8 mouse cellular contexts compared by ENCODE assay signal in genomic region chr3:152667356-152668211, GRCm38 (mm10). TPM values are rescaled to one million over a fixed set of nuclear protein-coding genes. Genes with fewer than 3 reads are reported as not detected.
DNase-seq lines count a peak whose midpoint lies in the region; ATAC-seq and TF ChIP-seq lines count a peak whose summit lies in the region.

No protein-coding gene starts in this region.

- no peak for DNase-seq in kidney, adult 8-10 months
- DNase-seq in cerebellum, adult 8-10 months, result peak; percentile 0
- DNase-seq in frontal cortex, postnatal 14 days (ENCODE audit: low spot score in 2 of 2), result peak; percentile 22 to 49
- DNase-seq in kidney, postnatal 14 days, result peak; percentile 55
- no peak for DNase-seq in liver, embryonic 14.5 days (ENCODE audit: low read depth in 3 of 3, low spot score in 3 of 3)
- peak; percentile 68 for DNase-seq in retina, postnatal 1 day
- no peak for DNase-seq in spleen, postnatal 4 days (ENCODE audit: low spot score in 2 of 2)

- H3K4me1 ChIP-seq in kidney, embryonic 14.5 days (ENCODE audit: control insufficient read depth, insufficient read depth, low read length), result peaks cover 10% of the 10 kb centered on the region
- no peaks in the 10 kb centered on the region for H3K4me1 ChIP-seq in liver, embryonic 14.5 days (replicated peaks; ENCODE audit: control insufficient read depth in 2 of 2, insufficient read depth in 2 of 2, low read length in 1 of 2)

- no peak overlapping the region for H3K27ac ChIP-seq in kidney, embryonic 14.5 days (ENCODE audit: low read depth, low read length)
- no peak overlapping the region for H3K27ac ChIP-seq in liver, embryonic 14.5 days

- no peak for TF ChIP-seq EP300 in liver, embryonic 14.5 days (IDR thresholded peaks at IDR 0.05; ENCODE audit: low read depth)

- no peak for TF ChIP-seq CTCF in liver, embryonic 14.5 days (IDR thresholded peaks at IDR 0.05; ENCODE audit: low read depth)

- H3K4me2 ChIP-seq in kidney, embryonic 14.5 days (replicated peaks; ENCODE audit: low read depth, low read length), result peak overlapping the region; percentile 98
- H3K4me2 ChIP-seq in liver, embryonic 14.5 days (ENCODE audit: low read depth), result peak overlapping the region; percentile 45

- peak overlapping the region; percentile 55 for H3K4me3 ChIP-seq in kidney, embryonic 14.5 days (ENCODE audit: low read length)
- H3K4me3 ChIP-seq in liver, embryonic 14.5 days (ENCODE audit: insufficient read depth in 1 of 2, low read depth in 2 of 2, low read length in 2 of 2), result peak overlapping the region; percentile 11 to 20

- H3K27me3 ChIP-seq in kidney, embryonic 14.5 days (ENCODE audit: control insufficient read depth, insufficient read depth, low read length), result peaks cover 31% of the 10 kb centered on the region
- peaks cover 30% of the 10 kb centered on the region for H3K27me3 ChIP-seq in liver, embryonic 14.5 days (ENCODE audit: control insufficient read depth, insufficient read depth, low read length)

- under 1% methylated on average over 50 of the region's 82 CpGs for WGBS in kidney, embryonic 14.5 days
- 1% methylated on average over 76 of the region's 82 CpGs for WGBS in liver, embryonic 14.5 days (ENCODE audit: insufficient replicate concordance)

- peak; percentile 68 for ATAC-seq in kidney, embryonic 14.5 days (ENCODE audit: low FRiP score, low TSS enrichment)
- no peak for ATAC-seq in liver, embryonic 14.5 days (ENCODE audit: insufficient read depth)

- H3K9me3 ChIP-seq in kidney, embryonic 14.5 days (ENCODE audit: control insufficient read depth, low read length), result no peaks in the 10 kb centered on the region
- H3K9me3 ChIP-seq in liver, embryonic 14.5 days (ENCODE audit: control insufficient read depth, low read length), result no peaks in the 10 kb centered on the region

- H3K9ac ChIP-seq in kidney, embryonic 14.5 days (ENCODE audit: low read depth, low read length), result peak overlapping the region; percentile 58
- no peak overlapping the region for H3K9ac ChIP-seq in liver, embryonic 14.5 days (replicated peaks)

- no peaks in the 10 kb centered on the region for H3K36me3 ChIP-seq in kidney, embryonic 14.5 days (ENCODE audit: control insufficient read depth, insufficient read depth, low read length)
- no peaks in the 10 kb centered on the region for H3K36me3 ChIP-seq in liver, embryonic 14.5 days (replicated peaks; ENCODE audit: control insufficient read depth, insufficient read depth, low read depth)

RNA-seq across cellular contexts. Expression of gene Ak5, which starts 0.6 kb away (rescaled TPM):
- polyA plus RNA-seq in kidney, embryonic 14.5 days (2014; fragmentation: Nextera tagmentation; extraction: Ambion mirVana), result 1.3 and 2.1 TPM in 2 replicates
- polyA plus RNA-seq in liver, embryonic 14.5 days (2012; rRNA removed), result 0.03 and 0.08 TPM in 2 replicates
- polyA plus RNA-seq in liver, embryonic 14.5 days (2014; fragmentation: Nextera tagmentation; extraction: Ambion mirVana), result 0.11 and 0.18 TPM in 2 replicates

RNA-seq across cellular contexts. Expression of gene Pigk, which starts 46.3 kb away (rescaled TPM):
- polyA plus RNA-seq in kidney, embryonic 14.5 days (2014; fragmentation: Nextera tagmentation; extraction: Ambion mirVana), result 43.6 and 48.9 TPM in 2 replicates
- 7.0 and 7.9 TPM in 2 replicates for polyA plus RNA-seq in liver, embryonic 14.5 days (2012; rRNA removed)
- 22.2 and 23.3 TPM in 2 replicates for polyA plus RNA-seq in liver, embryonic 14.5 days (2014; fragmentation: Nextera tagmentation; extraction: Ambion mirVana)

Comparison
In these comparisons a context has a peak if more than half of its experiments do, and no peak if none do; other contexts are left out.
1. DNase-seq: peak in cerebellum, adult 8-10 months (single experiment), frontal cortex, postnatal 14 days (2 of 2), kidney, postnatal 14 days (single experiment) and retina, postnatal 1 day (single experiment); none in kidney, adult 8-10 months (0 of 2), liver, embryonic 14.5 days (0 of 3) and spleen, postnatal 4 days (0 of 2).